In genomic region chr9:60714191-60714590, GRCm38 (mm10) we compare ENCODE assay signal across 9 mouse cellular contexts. TPM values are rescaled to one million over a fixed set of nuclear protein-coding genes. Genes with fewer than 3 reads are reported as not detected.
DNase-seq lines count a peak whose midpoint lies in the region; ATAC-seq lines count a peak whose summit lies in the region.
"Had no signal": no experiment of that assay in that cellular context is flagged by ENCODE, and none has a peak within 500 bp of the region (broad histone marks: within the 10 kb centered on the region; RNA-seq: fewer than 3 reads in every experiment).

No protein-coding gene starts in this region.

- no peak overlapping the region for H3K4me3 ChIP-seq in heart, embryonic 10.5 days
- H3K4me3 ChIP-seq in embryonic facial prominence, embryonic 13.5 days, result no peak overlapping the region
- no peak overlapping the region for H3K4me3 ChIP-seq in neural tube, embryonic 14.5 days (ENCODE audit: low read depth, low read length)
- H3K4me3 ChIP-seq in liver, embryonic 12.5 days, result no peak overlapping the region

- ATAC-seq in embryonic facial prominence, embryonic 13.5 days (ENCODE audit: insufficient number of reproducible peaks, insufficient read depth, low FRiP score, low TSS enrichment, low read depth), result no peak
- no peak for ATAC-seq in neural tube, embryonic 14.5 days (ENCODE audit: low read depth)
- no peak for ATAC-seq in activated CD4-positive, CD25-positive, alpha-beta regulatory T cell, adult 4 months
- no peak for ATAC-seq in liver, embryonic 12.5 days

- H3K27me3 ChIP-seq in heart, embryonic 10.5 days (ENCODE audit: insufficient read depth, poor library complexity, severe bottlenecking), result peaks cover 43% of the 10 kb centered on the region
- peaks cover 8% of the 10 kb centered on the region; the same call in 1 of the 2 replicates for H3K27me3 ChIP-seq in embryonic facial prominence, embryonic 13.5 days
- no peaks in the 10 kb centered on the region for H3K27me3 ChIP-seq in neural tube, embryonic 14.5 days (ENCODE audit: control insufficient read depth, insufficient read depth, low read length)
- H3K27me3 ChIP-seq in liver, embryonic 12.5 days (replicated peaks), result peaks cover 37% of the 10 kb centered on the region

- peaks cover 11% of the 10 kb centered on the region for H3K4me1 ChIP-seq in heart, embryonic 10.5 days
- H3K4me1 ChIP-seq in embryonic facial prominence, embryonic 13.5 days, result peaks cover 31% of the 10 kb centered on the region
- no peaks in the 10 kb centered on the region for H3K4me1 ChIP-seq in neural tube, embryonic 14.5 days (ENCODE audit: control insufficient read depth, insufficient read depth, low read length)
- no peaks in the 10 kb centered on the region for H3K4me1 ChIP-seq in liver, embryonic 12.5 days

- peak overlapping the region; percentile 95; the same call in 1 of the 2 replicates for H3K4me2 ChIP-seq in embryonic facial prominence, embryonic 13.5 days
- peak overlapping the region; percentile 93; the same call in 1 of the 2 replicates for H3K4me2 ChIP-seq in neural tube, embryonic 14.5 days (ENCODE audit: low read depth, low read length)
- no peak overlapping the region for H3K4me2 ChIP-seq in liver, embryonic 12.5 days

- no peak overlapping the region for H3K9ac ChIP-seq in embryonic facial prominence, embryonic 13.5 days
- no peak overlapping the region for H3K9ac ChIP-seq in neural tube, embryonic 14.5 days (replicated peaks; ENCODE audit: low read depth, low read length)
- no peak overlapping the region for H3K9ac ChIP-seq in liver, embryonic 12.5 days
- H3K9ac ChIP-seq: liver, embryonic 14.5 days had no signal

- no peaks in the 10 kb centered on the region for H3K9me3 ChIP-seq in heart, embryonic 10.5 days
- H3K9me3 ChIP-seq in embryonic facial prominence, embryonic 13.5 days, result no peaks in the 10 kb centered on the region
- no peaks in the 10 kb centered on the region for H3K9me3 ChIP-seq in neural tube, embryonic 14.5 days (ENCODE audit: control insufficient read depth, low read length)
- H3K9me3 ChIP-seq in liver, embryonic 12.5 days (replicated peaks), result no peaks in the 10 kb centered on the region

- no peaks in the 10 kb centered on the region for H3K36me3 ChIP-seq in heart, embryonic 10.5 days
- no peaks in the 10 kb centered on the region for H3K36me3 ChIP-seq in embryonic facial prominence, embryonic 13.5 days
- no peaks in the 10 kb centered on the region for H3K36me3 ChIP-seq in neural tube, embryonic 14.5 days (ENCODE audit: control insufficient read depth, insufficient read depth, low read length)
- no peaks in the 10 kb centered on the region for H3K36me3 ChIP-seq in liver, embryonic 12.5 days

- no peak overlapping the region for H3K27ac ChIP-seq in heart, embryonic 10.5 days
- no peak overlapping the region for H3K27ac ChIP-seq in embryonic facial prominence, embryonic 13.5 days
- no peak overlapping the region for H3K27ac ChIP-seq in neural tube, embryonic 14.5 days (ENCODE audit: low read depth, low read length)
- no peak overlapping the region for H3K27ac ChIP-seq in liver, embryonic 12.5 days
- H3K27ac ChIP-seq: liver, embryonic 14.5 days had no signal

- DNase-seq in heart, adult 11 months, result peak; percentile 96
- no peak for DNase-seq in heart, embryonic 10.5 days (ENCODE audit: low spot score)
- peak; percentile 52 for DNase-seq in lung, postnatal 10 days
- DNase-seq in lung, postnatal 25 days (ENCODE audit: low spot score), result no peak

- WGBS in heart, embryonic 10.5 days, result 79% methylated on average over 6 of the region's 6 CpGs
- WGBS in embryonic facial prominence, embryonic 13.5 days, result 79% methylated on average over 6 of the region's 6 CpGs
- 75% methylated on average over 6 of the region's 6 CpGs for WGBS in neural tube, embryonic 14.5 days
- WGBS in liver, embryonic 12.5 days (ENCODE audit: insufficient replicate concordance), result 75% methylated on average over 6 of the region's 6 CpGs

RNA-seq across cellular contexts. Expression of gene Larp6, which starts 1.4 kb away (rescaled TPM):
- polyA plus RNA-seq in heart, embryonic 10.5 days (2016; fragmentation: Nextera tagmentation; extraction: Ambion mirVana), result 0.44 and 0.68 TPM in 2 replicates
- 4.8 and 5.1 TPM in 2 replicates for polyA plus RNA-seq in embryonic facial prominence, embryonic 13.5 days (2015; fragmentation: Nextera tagmentation; extraction: Ambion mirVana)
- 18.2 and 22.4 TPM in 2 replicates for polyA plus RNA-seq in neural tube, embryonic 14.5 days (2014; fragmentation: Nextera tagmentation; extraction: Ambion mirVana)
- not detected for polyA plus RNA-seq in activated CD4-positive, CD25-positive, alpha-beta regulatory T cell, adult 4 months (2017; shearing (Covaris generic))
- 0.05 and 0.25 TPM in 2 replicates for polyA plus RNA-seq in liver, embryonic 12.5 days (2016; fragmentation: Nextera tagmentation; extraction: Ambion mirVana)

RNA-seq across cellular contexts. Expression of gene Lrrc49, which starts 26.2 kb away (rescaled TPM):
- 9.0 and 12.4 TPM in 2 replicates for polyA plus RNA-seq in heart, embryonic 10.5 days (2016; fragmentation: Nextera tagmentation; extraction: Ambion mirVana)
- 20.6 and 21.7 TPM in 2 replicates for polyA plus RNA-seq in embryonic facial prominence, embryonic 13.5 days (2015; fragmentation: Nextera tagmentation; extraction: Ambion mirVana)
- 84.0 and 91.0 TPM in 2 replicates for polyA plus RNA-seq in neural tube, embryonic 14.5 days (2014; fragmentation: Nextera tagmentation; extraction: Ambion mirVana)
- polyA plus RNA-seq in activated CD4-positive, CD25-positive, alpha-beta regulatory T cell, adult 4 months (2017; shearing (Covaris generic)), result 1 to 10 TPM in 1 of 2 experiments, under 1 TPM in 1; 0.96 to 1.6 TPM
- 1.7 and 2.0 TPM in 2 replicates for polyA plus RNA-seq in liver, embryonic 12.5 days (2016; fragmentation: Nextera tagmentation; extraction: Ambion mirVana)

Comparison
In these comparisons a context has a peak if more than half of its experiments do, and no peak if none do; other contexts are left out.
1. DNase-seq: peak in heart, adult 11 months (single experiment) and lung, postnatal 10 days (single experiment); none in heart, embryonic 10.5 days (single experiment) and lung, postnatal 25 days (single experiment).